Mouse (Mus musculus): ENCODE measurements at regions not wholly inside any gene's neighbourhood (a gene's known extent, or its start where the extent isn't known, plus 50 kb on each side); places are given as distances from the start of the nearest gene placed in this dataset.
"Not testable (repeated sequence)": the region's sequence is repeated elsewhere in the genome, so short reads cannot be mapped to it uniquely, and the experiment has no call there.

GRCm38 (mm10) chr1:105911714-105912113 is 78.5 kb upstream of the Zcchc2 start:
- no peak for TF ChIP-seq POLR2A (IDR thresholded peaks at IDR 0.05; ENCODE audit: borderline replicate concordance, control insufficient read depth, low read depth, low read length)
- TF ChIP-seq CTCF (IDR thresholded peaks at IDR 0.05; ENCODE audit: control insufficient read depth, insufficient read depth, low read length) = no peak
- 65% methylated on average over 3 of the region's 3 CpGs for WGBS
- no peak overlapping the region for H3K4me3 ChIP-seq (replicated peaks; ENCODE audit: control insufficient read depth, low read depth, low read length)
- no peaks in the 10 kb centered on the region for H3K4me1 ChIP-seq (ENCODE audit: control insufficient read depth, insufficient read depth, low read length)
- H3K27ac ChIP-seq (ENCODE audit: control insufficient read depth, insufficient read depth, low read depth, low read length, poor library complexity) = no peak overlapping the region

GRCm38 (mm10) chr1:105921842-105922241 is 68.4 kb upstream of the Zcchc2 start:
- no peak overlapping the region for H3K27ac ChIP-seq (ENCODE audit: control insufficient read depth, insufficient read depth, low read depth, low read length, poor library complexity)
- WGBS = 73% methylated on average over 4 of the region's 4 CpGs
- no peak overlapping the region for H3K4me3 ChIP-seq (replicated peaks; ENCODE audit: control insufficient read depth, low read depth, low read length)
- H3K4me1 ChIP-seq (ENCODE audit: control insufficient read depth, insufficient read depth, low read length) = no peaks in the 10 kb centered on the region; the same call in 1 of the 2 replicates
- TF ChIP-seq POLR2A (IDR thresholded peaks at IDR 0.05; ENCODE audit: borderline replicate concordance, control insufficient read depth, low read depth, low read length) = no peak
- no peak for TF ChIP-seq CTCF (IDR thresholded peaks at IDR 0.05; ENCODE audit: control insufficient read depth, insufficient read depth, low read length)

GRCm38 (mm10) chr1:105922586-105922985 is 67.6 kb upstream of the Zcchc2 start:
- Histone ChIP-seq H3K27ac (ENCODE audit: control insufficient read depth, insufficient read depth, low read depth, low read length, poor library complexity) (no peak overlapping the region), H3K4me3 (replicated peaks; ENCODE audit: control insufficient read depth, low read depth, low read length) (no peak overlapping the region), H3K4me1 (ENCODE audit: control insufficient read depth, insufficient read depth, low read length) (no peaks in the 10 kb centered on the region; the same call in 1 of the 2 replicates)
- TF ChIP-seq POLR2A (IDR thresholded peaks at IDR 0.05; ENCODE audit: borderline replicate concordance, control insufficient read depth, low read depth, low read length) (no peak), CTCF (IDR thresholded peaks at IDR 0.05; ENCODE audit: control insufficient read depth, insufficient read depth, low read length) (no peak)

GRCm38 (mm10) chr1:105923001-105923400 is 67.2 kb upstream of the Zcchc2 start:
- no peak for TF ChIP-seq POLR2A (IDR thresholded peaks at IDR 0.05; ENCODE audit: borderline replicate concordance, control insufficient read depth, low read depth, low read length)
- TF ChIP-seq CTCF (IDR thresholded peaks at IDR 0.05; ENCODE audit: control insufficient read depth, insufficient read depth, low read length) = no peak
- WGBS = 76% methylated on average over 3 of the region's 3 CpGs
- H3K27ac ChIP-seq (ENCODE audit: control insufficient read depth, insufficient read depth, low read depth, low read length, poor library complexity) = no peak overlapping the region
- no peaks in the 10 kb centered on the region; the same call in 1 of the 2 replicates for H3K4me1 ChIP-seq (ENCODE audit: control insufficient read depth, insufficient read depth, low read length)
- no peak overlapping the region for H3K4me3 ChIP-seq (replicated peaks; ENCODE audit: control insufficient read depth, low read depth, low read length)

- Histone ChIP-seq H3K4me1 (ENCODE audit: control insufficient read depth, insufficient read depth, low read length) (no peaks in the 10 kb centered on the region; the same call in 1 of the 2 replicates), H3K27ac (ENCODE audit: control insufficient read depth, insufficient read depth, low read depth, low read length, poor library complexity) (no peak overlapping the region), H3K4me3 (replicated peaks; ENCODE audit: control insufficient read depth, low read depth, low read length) (no peak overlapping the region)
- no peak for TF ChIP-seq CTCF (IDR thresholded peaks at IDR 0.05; ENCODE audit: control insufficient read depth, insufficient read depth, low read length)
- WGBS = 49% methylated on average over 3 of the region's 3 CpGs
These were observed 64.4 kb upstream of the Zcchc2 start for GRCm38 (mm10) chr1:105925617-105926370.

GRCm38 (mm10) chr1:105926871-105927270 is 63.3 kb upstream of the Zcchc2 start:
- H3K4me3 ChIP-seq (replicated peaks; ENCODE audit: control insufficient read depth, low read depth, low read length) = no peak overlapping the region
- H3K27ac ChIP-seq (ENCODE audit: control insufficient read depth, insufficient read depth, low read depth, low read length, poor library complexity) = no peak overlapping the region
- H3K4me1 ChIP-seq (ENCODE audit: control insufficient read depth, insufficient read depth, low read length) = no peaks in the 10 kb centered on the region; the same call in 1 of the 2 replicates
- TF ChIP-seq CTCF (IDR thresholded peaks at IDR 0.05; ENCODE audit: control insufficient read depth, insufficient read depth, low read length) (no peak), POLR2A (IDR thresholded peaks at IDR 0.05; ENCODE audit: borderline replicate concordance, control insufficient read depth, low read depth, low read length) (no peak)
- WGBS = 94% methylated on average over 2 of the region's 2 CpGs

GRCm38 (mm10) chr1:105930841-105931240 is 59.4 kb upstream of the Zcchc2 start:
- no peak overlapping the region for H3K4me3 ChIP-seq (replicated peaks; ENCODE audit: control insufficient read depth, low read depth, low read length)
- no peaks in the 10 kb centered on the region for H3K4me1 ChIP-seq (ENCODE audit: control insufficient read depth, insufficient read depth, low read length)
- no peak overlapping the region for H3K27ac ChIP-seq (ENCODE audit: control insufficient read depth, insufficient read depth, low read depth, low read length, poor library complexity)
- TF ChIP-seq POLR2A (IDR thresholded peaks at IDR 0.05; ENCODE audit: borderline replicate concordance, control insufficient read depth, low read depth, low read length) (no peak), CTCF (IDR thresholded peaks at IDR 0.05; ENCODE audit: control insufficient read depth, insufficient read depth, low read length) (no peak)

GRCm38 (mm10) chr1:105934171-105934570 is 56.0 kb upstream of the Zcchc2 start:
- H3K27ac ChIP-seq (ENCODE audit: control insufficient read depth, insufficient read depth, low read depth, low read length, poor library complexity); H3K4me3 ChIP-seq (replicated peaks; ENCODE audit: control insufficient read depth, low read depth, low read length); H3K4me1 ChIP-seq (ENCODE audit: control insufficient read depth, insufficient read depth, low read length): not testable (repeated sequence)
- WGBS = 86% methylated on average over 2 of the region's 2 CpGs

Measured in bone marrow, adult 2 months (tissue).